Mouse (Mus musculus): ENCODE measurements around the gene Il1rn. TPM values are rescaled to one million over a fixed set of nuclear protein-coding genes. Genes with fewer than 3 reads are reported as not detected.
A peak's percentile ranks its signal among the peaks of the same experiment; 100 is the strongest.

The Il1rn gene
- total RNA-seq (2021) = not detected
- long read RNA-seq, experiment 1 = 0 reads
- long read RNA-seq, experiment 2 = 0 reads

DNA sequence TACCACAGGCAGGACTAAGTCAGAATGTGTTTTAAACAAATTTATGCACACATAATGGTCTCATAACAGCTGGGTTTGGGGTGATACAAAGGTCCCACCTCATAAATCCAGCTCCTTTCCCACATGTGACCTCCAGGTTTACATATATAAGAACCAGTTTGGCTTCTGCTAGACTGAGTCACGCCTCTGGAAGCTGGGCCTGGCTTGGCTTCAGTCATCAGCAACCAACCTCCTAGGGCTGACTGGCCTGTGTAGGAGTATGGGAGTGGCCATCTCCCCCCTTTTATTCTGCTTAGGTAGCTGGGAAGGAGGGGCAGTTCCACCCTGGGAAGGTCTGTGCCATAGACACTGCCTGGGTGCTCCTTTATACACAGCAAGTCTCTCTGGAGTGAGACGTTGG, at the start of gene Il1rn:
Gene Il1rn (plus strand): TSS at position 309 of the 400 bp plus-strand sequence.
- no peak for DNase-seq (ENCODE audit: low spot score)

DNA sequence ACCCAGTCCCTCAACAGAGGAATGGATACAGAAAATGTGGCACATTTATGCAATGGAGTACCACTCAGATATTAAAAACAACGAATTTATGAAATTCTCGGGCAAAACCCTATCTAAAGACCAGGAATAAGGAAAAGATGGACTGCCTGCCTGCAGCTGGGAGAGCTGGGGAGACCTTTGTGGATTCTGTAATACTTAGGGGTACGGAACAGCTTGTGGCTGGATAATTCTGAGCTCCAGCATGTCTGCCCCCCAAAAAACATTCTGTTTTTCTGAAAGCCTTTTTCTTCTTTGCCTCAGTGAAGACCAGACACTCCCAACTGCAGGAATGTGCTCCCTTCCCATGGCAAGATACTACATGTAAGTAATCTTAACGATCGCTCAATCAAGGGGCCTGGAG, 45.8 kb upstream of the Il1rn start, which contains the start of gene Il1f10:
Gene Il1f10 (plus strand): TSS at position 301 of the 400 bp plus-strand sequence.
- no peak for DNase-seq (ENCODE audit: low spot score)

DNA sequence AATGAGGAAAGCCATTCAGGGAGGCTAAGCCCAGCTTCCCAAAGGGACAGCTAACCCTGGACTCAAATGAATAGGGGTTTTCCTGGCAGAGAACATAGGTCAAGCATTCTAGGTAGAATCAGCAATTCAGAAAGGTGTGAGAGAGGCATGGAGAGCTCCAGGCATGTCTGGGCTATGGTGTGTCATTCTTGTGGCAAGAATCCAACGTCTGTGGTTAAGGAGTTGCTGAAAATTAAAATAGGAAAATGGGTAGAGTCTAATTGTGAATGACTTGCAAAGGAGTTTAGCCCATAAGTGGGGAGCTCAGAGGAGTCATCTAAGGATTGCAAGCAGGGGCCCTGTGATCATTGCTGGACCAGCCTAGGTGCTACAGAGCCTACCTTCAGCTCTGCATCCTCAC, 42.0 kb upstream of the Il1rn start:
- no peak for DNase-seq (ENCODE audit: low spot score)

DNA sequence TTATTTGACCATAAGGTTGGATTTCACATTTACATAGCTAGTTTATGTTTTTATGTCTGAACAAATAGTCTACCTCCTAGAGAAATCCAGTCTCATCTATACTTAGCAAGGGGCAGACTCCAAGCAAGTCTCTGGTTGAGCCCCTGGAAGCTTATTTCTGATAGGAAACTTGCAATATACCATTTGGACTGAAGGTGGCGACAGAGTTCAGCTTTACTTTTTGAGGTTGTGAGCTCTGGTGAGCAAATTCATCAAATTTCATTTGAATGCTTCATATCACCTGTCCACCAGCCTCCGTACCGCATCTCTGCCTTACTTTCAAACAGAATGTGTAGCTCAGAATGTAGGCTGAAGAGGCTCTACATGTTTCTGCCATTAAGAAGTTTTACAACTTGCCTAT, 39.8 kb upstream of the Il1rn start:
- DNase-seq (ENCODE audit: low spot score) = peak; percentile 34

DNA sequence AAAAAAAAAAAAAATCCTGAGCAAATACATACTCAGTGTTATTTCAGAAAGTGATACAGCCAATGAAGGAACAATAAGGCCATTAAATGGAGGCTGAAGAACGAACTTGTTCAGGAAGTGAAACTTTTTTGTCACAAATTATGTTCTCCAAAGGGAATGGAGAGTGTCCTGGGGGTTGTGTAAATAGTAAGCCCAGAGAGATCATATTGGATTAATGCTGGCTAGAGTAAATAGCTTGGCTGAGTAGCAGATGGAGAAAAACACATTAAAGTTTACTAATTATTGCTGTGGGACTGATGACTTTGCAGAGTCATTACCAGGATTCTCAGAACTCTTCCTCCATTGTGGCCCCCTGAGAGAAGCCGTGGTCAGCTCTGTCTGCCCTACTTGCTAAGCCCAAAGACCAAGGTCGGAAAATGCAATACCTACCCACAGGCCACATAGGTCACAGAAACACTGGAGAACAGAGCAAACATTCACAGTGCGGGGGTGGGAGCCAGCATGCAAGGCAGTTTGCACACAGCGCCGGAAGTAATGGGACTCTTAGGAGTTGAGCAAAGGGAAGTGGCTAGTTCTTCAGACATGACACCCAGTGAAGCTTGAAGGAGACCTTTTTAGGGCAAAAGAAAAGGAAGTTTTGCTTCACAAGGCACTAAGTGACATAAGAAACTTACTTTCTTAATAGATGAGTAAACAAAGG, 25.2 kb upstream of the Il1rn start:
- DNase-seq (ENCODE audit: low spot score) = no peak

DNA sequence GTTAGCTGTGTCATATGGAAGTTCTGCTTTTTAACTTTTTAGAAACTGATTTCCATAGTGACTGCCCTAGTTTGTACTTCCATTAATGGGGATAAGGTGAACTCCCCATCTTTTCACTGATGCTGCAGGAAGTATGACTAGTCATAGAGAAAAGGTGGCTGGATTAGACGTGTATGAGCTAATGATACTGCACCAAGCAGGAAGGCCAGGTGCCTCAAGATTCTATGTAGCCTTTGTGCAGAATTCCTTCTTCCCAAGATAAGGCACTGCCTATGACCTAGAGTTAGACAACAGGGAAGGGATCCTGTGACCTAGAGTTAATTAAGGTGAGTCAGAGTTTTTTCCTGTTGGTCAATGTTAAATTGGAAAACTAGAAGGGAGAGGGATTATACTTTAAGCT, 19.7 kb upstream of the Il1rn start:
- DNase-seq (ENCODE audit: low spot score) = no peak

DNA sequence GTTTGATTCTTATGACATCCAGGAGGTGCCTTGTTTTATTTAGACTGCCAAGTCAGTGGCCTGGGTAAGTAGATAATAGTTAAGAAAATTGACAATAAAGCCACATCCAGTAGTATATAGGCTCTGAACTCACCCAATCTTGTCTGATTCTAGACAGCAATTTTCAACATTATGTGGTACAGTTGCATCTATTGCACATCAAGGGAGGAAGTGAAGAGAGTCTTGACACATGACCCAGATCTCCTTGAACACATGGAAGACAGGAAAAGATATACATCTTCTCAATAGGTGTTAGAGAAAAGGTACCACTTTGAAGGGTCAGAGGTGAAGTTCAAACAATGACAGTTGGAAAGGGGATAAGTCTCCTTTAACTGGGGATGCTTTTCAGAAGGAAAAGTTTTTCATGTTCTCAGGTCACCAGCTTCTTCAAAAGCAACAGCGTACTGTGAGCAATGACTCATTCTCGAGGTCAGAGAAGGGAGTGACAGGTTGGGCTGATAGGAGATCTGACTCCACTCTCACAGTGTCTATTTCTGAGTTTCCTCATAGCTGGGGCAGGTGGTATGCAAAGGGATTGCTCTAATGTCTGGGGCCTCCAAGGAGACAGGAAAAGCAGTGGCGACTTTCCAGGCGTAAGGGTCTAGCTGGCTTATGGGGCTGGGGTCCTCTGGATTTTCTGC, 18.6 kb upstream of the Il1rn start:
- no peak for DNase-seq (ENCODE audit: low spot score)

DNA sequence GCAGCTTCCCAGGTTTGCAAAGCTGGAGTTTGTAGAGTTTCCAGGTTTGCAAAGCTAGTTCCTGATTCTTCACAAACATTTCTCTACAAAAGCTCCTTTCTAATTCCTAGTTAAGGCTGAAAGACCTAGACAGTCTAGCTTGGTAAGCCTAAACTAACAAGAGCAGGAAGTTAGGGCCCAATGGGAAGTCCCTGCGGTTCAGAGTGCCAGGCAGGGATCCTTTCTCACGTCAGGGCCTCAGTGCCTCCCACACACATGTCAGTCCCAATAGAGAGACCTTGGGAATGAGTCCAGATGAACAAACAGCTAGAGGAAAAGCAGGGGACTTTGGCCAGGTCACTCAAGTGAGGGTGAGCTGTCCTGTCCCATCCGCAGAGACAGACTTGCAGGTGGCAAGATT, 1.3 kb upstream of the Il1rn start:
- DNase-seq (ENCODE audit: low spot score) = no peak

DNA sequence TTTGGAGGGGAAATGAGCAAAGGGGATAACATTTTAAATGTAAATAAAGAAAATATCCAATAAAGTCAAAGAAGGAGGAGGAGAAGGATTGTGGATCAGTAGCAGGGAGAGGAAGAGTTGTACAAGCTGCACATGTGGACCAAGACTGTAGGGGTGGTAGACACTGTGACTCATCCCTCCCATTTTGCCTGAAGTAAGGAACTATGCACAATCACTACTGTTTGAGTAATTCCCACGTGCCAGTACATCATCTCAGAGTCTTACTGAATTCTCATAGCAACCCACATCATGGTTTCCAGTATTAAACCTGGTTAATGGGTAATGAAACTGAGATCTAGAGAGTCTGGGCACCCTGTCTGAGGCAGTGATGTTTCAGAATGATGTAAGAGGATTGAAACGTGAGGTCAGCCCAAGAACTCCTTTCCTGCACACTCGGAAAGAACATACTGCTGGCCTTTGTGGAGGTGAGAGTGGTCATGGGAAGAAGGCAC, 4.8 kb downstream of the Il1rn start:
- no peak for DNase-seq (ENCODE audit: low spot score)

DNA sequence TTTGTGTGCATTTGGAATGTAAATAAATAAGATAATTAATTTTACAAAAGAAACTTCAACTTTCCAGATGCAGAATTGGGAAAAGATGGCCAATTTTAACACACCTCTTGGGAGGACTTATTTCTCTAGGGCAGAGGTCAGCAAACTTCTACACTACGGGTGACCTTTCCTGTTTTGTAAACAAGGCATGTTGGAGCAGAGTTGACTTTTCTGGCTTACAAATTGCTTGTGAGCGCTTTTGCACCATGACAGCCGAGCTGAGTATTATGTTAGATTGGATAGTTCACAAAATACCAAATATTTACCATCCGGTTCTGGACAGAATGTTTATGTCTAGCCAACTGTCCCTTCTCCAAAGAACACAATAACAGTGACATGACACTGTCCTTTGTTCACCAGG, 8.0 kb downstream of the Il1rn start:
- no peak for DNase-seq (ENCODE audit: low spot score)

DNA sequence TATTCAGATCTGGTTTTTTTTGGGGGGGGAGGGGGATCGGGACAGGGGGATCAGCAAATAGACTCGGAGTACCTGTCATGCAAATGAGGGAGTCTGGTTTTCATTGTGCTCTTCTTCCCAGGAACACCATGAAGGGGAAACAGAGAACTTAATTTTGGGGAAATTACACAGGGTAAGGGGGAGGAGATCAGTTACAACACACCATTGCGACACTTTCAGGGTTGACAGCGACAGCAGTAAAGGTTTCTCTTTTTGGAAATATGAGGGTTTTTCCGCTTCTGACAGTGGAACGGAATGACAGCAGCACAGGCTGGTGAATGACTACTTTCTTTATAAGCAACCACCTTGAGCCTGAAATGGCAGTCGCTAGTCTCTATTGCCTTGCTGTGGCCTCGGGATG, 8.4 kb downstream of the Il1rn start:
- DNase-seq (ENCODE audit: low spot score) = no peak

DNA sequence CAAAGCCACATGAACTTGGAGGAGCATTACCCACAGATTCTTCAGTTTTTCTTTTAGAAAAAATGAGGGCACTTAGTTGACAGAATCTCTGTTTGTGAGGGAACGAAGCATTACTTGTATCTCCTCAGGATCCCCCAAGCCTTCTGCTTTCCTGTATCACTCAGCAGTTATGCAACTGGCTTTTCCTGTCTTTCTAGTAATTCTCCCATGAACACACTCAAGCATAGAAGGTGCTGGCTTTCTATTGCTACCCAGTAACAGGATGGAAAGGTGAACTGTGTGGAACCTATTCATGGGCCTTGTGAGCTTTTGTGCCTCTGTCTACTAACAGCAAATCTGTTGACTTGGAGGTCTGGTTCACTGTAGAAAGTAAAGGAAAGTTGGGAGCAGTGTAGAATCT, 11.3 kb downstream of the Il1rn start:
- DNase-seq (ENCODE audit: low spot score) = no peak

DNA sequence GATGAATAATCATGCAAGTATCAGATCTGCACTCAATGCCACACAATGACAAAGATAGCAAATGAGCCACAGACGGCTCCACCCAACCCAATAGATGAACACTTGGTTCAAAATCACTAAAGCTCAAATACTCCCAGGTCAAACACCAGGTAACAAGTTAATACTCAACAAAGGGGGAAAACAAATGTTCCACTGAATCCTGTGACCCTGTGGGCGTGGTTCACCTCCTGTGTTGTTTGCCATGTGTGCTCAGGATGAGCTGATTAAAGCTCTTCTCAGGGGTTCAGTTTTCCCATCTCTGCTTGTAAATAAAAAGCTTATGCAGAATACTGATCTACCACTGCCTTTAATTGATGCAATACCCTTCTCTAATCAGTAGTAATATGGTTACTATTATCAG, 14.5 kb downstream of the Il1rn start:
- no peak for DNase-seq (ENCODE audit: low spot score)

DNA sequence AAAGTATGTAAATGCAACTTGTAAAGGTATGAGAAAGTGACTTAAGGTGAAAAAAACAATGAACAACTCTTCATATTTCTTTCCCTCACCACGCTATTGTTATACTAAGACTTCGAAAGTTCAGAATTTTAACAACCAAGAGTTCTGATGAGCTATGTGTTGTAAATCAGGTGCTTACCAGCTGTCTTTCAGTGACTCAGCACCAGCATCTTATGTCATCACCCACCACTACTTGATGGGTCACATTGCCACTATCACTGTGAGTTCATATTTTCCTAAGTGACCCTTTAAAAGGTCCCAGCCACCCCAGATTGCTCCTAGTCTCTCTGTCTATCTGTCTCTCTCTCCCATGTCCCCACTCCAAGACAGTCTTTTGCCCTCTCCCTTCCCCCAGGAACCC, 16.4 kb downstream of the Il1rn start:
- no peak for DNase-seq (ENCODE audit: low spot score)

DNA sequence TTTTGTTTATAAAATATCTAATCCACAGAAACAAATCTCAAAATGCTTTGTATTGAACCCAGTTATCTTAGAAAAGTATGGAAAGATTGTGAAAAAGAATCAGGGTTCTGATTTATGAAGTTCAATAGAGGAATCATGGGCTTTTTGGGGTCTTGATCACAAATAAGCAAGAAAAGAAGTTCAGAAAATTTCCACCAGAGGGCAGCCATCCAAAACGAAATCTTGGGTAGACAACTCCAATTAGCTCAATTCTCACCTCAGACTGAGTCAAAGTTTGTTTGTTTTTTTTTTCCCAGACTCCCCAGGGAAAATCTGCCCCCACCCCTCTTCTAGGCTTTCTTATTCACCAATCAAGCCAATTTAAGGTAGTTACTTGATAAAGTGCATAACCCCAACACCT, 21.0 kb downstream of the Il1rn start:
- DNase-seq (ENCODE audit: low spot score) = peak; percentile 4

DNA sequence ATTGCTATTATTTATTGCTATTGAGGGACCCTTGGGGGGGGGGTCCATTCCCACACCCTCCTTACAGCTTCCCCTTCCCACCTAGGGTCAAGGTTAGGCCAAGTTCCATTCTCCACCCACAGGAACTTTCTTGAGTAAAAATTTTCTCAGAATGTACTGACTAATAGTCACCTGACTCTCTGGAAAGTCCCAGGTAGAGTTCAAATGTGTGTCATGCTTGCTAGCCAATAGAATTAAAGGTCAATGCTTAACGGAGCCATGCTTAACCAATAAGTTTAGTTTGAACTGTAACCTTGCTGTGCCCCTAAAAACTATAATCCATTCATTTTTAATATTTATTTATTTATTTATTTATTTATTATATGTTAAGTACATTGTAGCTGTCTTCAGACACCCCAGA, 22.7 kb downstream of the Il1rn start:
- DNase-seq (ENCODE audit: low spot score) = no peak

DNA sequence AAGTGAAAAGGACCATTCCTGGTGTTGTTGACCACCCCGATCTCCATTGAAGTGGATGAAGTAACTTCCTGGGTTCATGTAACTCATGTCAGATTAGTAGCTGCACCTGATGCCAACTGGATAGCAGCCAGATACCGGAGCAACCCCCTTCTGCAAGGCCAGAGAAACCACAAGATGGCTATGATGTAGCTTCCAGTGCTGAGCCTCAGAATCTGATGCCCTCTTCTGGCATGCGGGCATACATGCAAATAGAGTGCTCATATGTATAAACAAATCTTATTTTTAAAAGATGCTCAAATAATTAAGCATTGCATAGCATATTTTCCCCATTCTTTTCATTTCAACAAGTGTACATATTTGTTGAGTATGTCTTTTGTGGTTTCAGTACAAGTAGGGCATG, 27.2 kb downstream of the Il1rn start:
- DNase-seq (ENCODE audit: low spot score) = no peak

DNA sequence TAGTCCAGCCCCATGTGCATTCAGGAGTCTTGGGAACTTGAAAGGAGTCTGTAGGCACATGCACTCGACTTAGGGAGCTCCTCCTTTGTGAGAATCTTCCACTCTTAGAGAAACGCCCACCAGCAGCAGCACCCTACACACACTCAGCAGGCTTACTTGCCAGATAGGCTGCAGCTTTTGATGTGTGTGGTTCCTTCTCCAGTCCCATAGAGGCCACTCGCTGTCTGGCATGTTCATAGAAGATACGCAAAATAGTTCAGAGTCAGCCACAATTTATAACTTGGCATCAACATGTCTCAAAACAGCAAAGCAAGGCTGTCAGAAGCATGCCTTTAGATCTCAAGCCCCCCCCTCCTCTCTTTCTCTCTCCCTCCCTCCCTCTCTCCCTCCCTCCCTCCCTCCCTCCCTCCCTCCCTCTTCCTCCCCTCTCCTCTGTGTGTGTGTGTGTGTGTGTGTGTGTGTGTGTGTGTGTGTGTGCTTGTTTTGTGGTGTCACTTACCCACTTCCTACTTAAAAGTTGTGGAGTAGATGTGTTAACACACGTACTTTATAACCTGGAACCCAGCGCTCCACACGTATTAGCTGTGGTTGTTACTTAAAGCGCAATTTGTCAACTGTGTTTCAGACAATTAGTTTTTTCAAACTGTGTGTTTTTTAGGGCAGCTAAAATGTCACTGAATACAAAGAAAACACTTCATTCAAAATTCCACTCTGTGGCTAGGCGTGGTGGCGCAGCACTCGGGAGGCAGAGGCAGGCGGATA, 29.7 kb downstream of the Il1rn start:
- no peak for DNase-seq (ENCODE audit: low spot score)

DNA sequence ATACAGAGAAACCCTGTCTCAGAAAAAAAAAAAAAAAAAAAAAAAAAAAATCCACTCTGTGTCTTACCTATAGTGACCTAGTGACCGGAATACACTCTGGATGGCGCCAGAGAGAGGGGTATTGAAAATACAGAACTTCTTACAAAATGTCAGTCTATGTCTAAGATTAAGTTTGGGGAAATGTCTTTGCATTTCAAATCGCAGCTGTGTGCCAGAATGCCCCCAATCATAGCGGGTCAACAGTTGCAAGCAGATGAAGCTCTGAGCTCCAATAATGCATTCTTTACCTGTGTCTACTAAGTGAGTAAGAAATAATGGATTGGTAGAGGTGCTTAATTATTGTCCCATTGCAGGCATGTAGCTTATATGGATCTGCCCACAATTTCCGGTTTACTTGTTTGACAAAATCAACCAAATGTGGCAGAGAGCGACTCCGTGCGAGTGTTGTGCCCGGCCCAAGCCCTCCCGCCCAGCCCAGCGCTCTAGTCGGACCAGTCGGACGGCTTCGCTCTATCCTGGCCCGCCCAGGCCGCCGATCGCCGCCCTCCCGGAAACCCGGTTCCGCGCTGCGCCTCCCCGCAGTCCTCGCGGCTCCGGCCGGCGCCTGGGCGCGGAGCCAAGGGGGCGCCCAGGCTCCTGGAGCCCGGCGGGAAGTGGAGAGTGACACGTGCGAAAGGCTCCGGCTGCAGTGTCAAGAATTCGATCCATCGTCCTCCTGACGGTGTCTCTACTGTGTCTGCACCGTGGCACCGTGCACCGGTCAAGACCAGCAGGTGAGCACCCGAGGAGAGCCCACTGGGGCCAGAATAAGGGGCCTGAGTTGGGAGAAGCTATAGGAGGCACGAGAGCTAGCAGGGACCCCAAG, 30.6 kb downstream of the Il1rn start, which contains the start of gene Psd4:
Gene Psd4 (plus strand): TSS at position 551 of the 865 bp plus-strand sequence.
- peak; percentile 14 for DNase-seq (ENCODE audit: low spot score)

DNA sequence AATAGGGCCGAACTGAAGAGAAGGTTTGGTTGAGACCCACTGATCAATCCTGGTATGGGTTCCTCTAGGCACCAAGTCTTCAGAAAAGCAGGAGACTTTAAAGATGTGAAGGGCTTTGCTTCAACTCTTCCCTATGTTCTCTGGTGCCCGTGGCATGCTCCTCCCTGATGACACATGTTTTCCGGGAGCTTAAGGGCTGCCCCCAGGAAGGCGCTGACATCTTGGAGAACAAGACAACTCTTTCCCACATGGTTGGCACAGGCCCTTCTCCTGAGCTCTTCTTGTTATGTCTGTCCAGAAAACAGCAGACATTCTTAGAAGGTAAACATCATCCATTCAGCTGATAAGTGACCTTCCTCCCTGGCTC, 31.2 kb downstream of the Il1rn start:
- DNase-seq (ENCODE audit: low spot score) = no peak

DNA sequence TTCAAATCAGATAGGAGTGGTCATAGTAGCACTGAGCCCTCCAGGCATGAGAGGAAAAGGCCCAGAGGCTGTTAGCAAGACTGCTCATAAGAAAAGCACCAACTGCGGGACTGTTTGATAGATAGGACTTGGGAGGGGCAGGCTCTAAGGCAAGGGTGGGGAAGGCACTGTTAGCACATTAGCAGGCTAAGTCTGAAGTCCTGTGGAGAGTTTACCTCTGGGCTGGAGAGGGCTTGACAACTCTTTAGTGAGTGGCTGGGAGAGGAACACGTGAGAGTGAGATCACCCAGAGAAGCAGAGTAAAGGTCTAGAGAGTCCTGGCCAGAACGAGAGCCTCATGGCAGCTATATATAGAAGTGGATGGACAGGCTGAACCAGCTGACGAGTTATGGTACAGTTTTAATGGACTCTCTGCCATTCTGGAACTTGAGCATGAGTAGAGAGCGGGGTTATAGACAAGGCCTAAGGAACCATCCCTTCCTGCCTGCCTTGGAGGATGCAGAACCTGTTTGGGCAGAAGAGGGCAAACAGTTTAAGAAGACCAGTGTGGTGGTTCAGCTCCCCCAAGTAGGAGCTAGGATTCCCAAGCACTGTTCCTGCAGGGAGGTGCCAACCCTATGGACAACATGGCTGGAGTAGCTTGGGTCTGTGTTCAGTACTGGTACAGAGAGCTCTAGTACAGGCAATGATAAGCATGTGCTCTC, 42.2 kb downstream of the Il1rn start:
- no peak for DNase-seq (ENCODE audit: low spot score)

All from gastrocnemius, adult 18-20 months (tissue).